Mouse (Mus musculus) heart, adult 2 months (tissue): ENCODE measurements around the gene Wfdc15b. TPM values are rescaled to one million over a fixed set of nuclear protein-coding genes. Genes with fewer than 3 reads are reported as not detected.
A peak's percentile ranks its signal among the peaks of the same experiment; 100 is the strongest.

ENCODE experiments used
- DNase-seq, 2 experiments: peaks; one replicate each; pipeline ENCODE4 v3.0.0; 2021
- H3K27ac ChIP-seq: fragments of 200-600 bp; 2 replicates; pipeline ENCODE4 v1.8.1; 2022
- H3K27me3 ChIP-seq: fragments of 200-500 bp; 2 replicates; pipeline ENCODE4 v1.6.1; 2012; ENCODE audit warnings: mild to moderate bottlenecking, low read length, inconsistent platforms, mixed read lengths; ENCODE audit not compliant: control insufficient read depth, insufficient read depth
- H3K36me3 ChIP-seq: fragments of 200-500 bp; 2 replicates; pipeline ENCODE4 v1.6.1; 2012; ENCODE audit warnings: low read length, inconsistent platforms; ENCODE audit not compliant: control insufficient read depth, insufficient read depth
- H3K4me1 ChIP-seq: fragments of 200-500 bp; 2 replicates; pipeline ENCODE4 v1.6.1; 2011; ENCODE audit warnings: low read length; ENCODE audit not compliant: control insufficient read depth, insufficient read depth
- H3K4me3 ChIP-seq: fragments of 200-600 bp; 2 replicates; pipeline ENCODE4 v1.8.1; 2022
- H3K79me2 ChIP-seq: fragments of 200-500 bp; replicated peaks from 2 replicates; pipeline ENCODE4 v1.6.1; 2012; ENCODE audit warnings: mild to moderate bottlenecking, inconsistent platforms, low read length, moderate library complexity, mixed read lengths; ENCODE audit not compliant: control insufficient read depth, insufficient read depth
- H3K9ac ChIP-seq: fragments of 200-500 bp; 2 replicates; pipeline ENCODE4 v1.6.1; 2012; ENCODE audit warnings: low read depth, mild to moderate bottlenecking, control low read depth, inconsistent platforms, low read length, mixed read lengths
- CTCF ChIP-seq: fragments of 200-600 bp; IDR thresholded peaks from 2 replicates; pipeline ENCODE4 v1.8.1; 2022; ENCODE audit warnings: antibody characterized with exemption, mild to moderate bottlenecking, moderate library complexity
- EP300 ChIP-seq: fragments of 200-500 bp; IDR thresholded peaks from 2 replicates; pipeline ENCODE4 v1.6.1; 2011; ENCODE audit warnings: low read depth, low read length, control low read depth; ENCODE audit not compliant: insufficient read depth
- POLR2A ChIP-seq: fragments of 200-500 bp; IDR thresholded peaks from 2 replicates; pipeline ENCODE4 v1.6.1; 2011; ENCODE audit warnings: mild to moderate bottlenecking, low read depth, low read length, control low read depth; ENCODE audit not compliant: insufficient read depth
- WGBS: fragments of 180-500 bp; shearing (Covaris S2); methylation state at CpG from one replicate; pipeline ENCODE4 v1.1.7; 2018; 5-methylcytosine and 5-hydroxymethylcytosine counted together
- intact Hi-C: fragments of 180-260 bp; cut with DNase I; formaldehyde crosslinking; loops from one replicate; pipeline ENCODE4 v1.15.1; 2025
- polyA plus RNA-seq: library from polyadenylated mRNA; depleted of rRNA; stranded (reverse); fragments of >200 nt; gene quantifications from 2 replicates; pipeline ENCODE4 v1.2.3, GENCODE M21; 2012
- total RNA-seq, 2 experiments: library from RNA; stranded (reverse); gene quantifications; 2 replicates each; pipeline ENCODE4 v1.2.3; 2021

Gene Wfdc15b
- total and polyA plus RNA-seq, 3 experiments: not detected

- intact Hi-C loops: no loop called here
- Histone ChIP-seq H3K4me3 (no peak overlapping the region), H3K79me2 (no peaks in the 10 kb centered on the region), H3K36me3 (no peaks in the 10 kb centered on the region), H3K9ac (no peak overlapping the region), H3K4me1 (no peaks in the 10 kb centered on the region), H3K27me3 (no peaks in the 10 kb centered on the region), H3K27ac (no peak overlapping the region)
- no peak for DNase-seq
- TF ChIP-seq POLR2A (no peak), EP300 (no peak), CTCF (no peak)
- whole genome bisulfite sequencing: 87% methylated on average over 5 of the region's 5 CpGs
These were observed 25.3 kb downstream of the Wfdc15b start for GRCm38 (mm10) chr2:164195971-164196699.

- intact Hi-C loops: no loop called here
- TF ChIP-seq POLR2A (no peak), CTCF (no peak), EP300 (no peak)
These were observed 26.4 kb downstream of the Wfdc15b start for GRCm38 (mm10) chr2:164194959-164195630.

GRCm38 (mm10) chr2:164192279-164192678 is 29.2 kb downstream of the Wfdc15b start:
- H3K36me3 ChIP-seq: no peaks in the 10 kb centered on the region
- H3K4me1 ChIP-seq: no peaks in the 10 kb centered on the region
- H3K4me3 ChIP-seq: no peak overlapping the region
- intact Hi-C loops: no loop called here
- no peak overlapping the region for H3K9ac ChIP-seq
- H3K79me2 ChIP-seq: no peaks in the 10 kb centered on the region
- no peak for TF ChIP-seq POLR2A
- no peak for DNase-seq
- H3K27ac ChIP-seq: no peak overlapping the region
- H3K27me3 ChIP-seq: no peaks in the 10 kb centered on the region

More at GRCm38 (mm10) chr2:164194959-164195630, 26.4 kb downstream of the Wfdc15b start:
- Histone ChIP-seq H3K79me2 (no peaks in the 10 kb centered on the region), H3K4me1 (no peaks in the 10 kb centered on the region), H3K36me3 (no peaks in the 10 kb centered on the region), H3K4me3 (no peak overlapping the region), H3K9ac (no peak overlapping the region), H3K27ac (no peak overlapping the region), H3K27me3 (no peaks in the 10 kb centered on the region)
- WGBS: 60% methylated on average over 5 of the region's 5 CpGs
- no peak for DNase-seq

GRCm38 (mm10) chr2:164190576-164190975 is 30.9 kb downstream of the Wfdc15b start, which contains the start of gene Wfdc12:
Gene Wfdc12 (minus strand): TSS chr2:164190608.
- Histone ChIP-seq H3K27ac (no peak within 1 kb of the TSS), H3K79me2 (no peaks in the 10 kb centered on the region), H3K4me3 (no peak within 1 kb of the TSS), H3K36me3 (no peaks in the 10 kb centered on the region), H3K9ac (no peak within 1 kb of the TSS), H3K4me1 (no peaks in the 10 kb centered on the region), H3K27me3 (no peaks in the 10 kb centered on the region)
- TF ChIP-seq POLR2A (no peak), EP300 (no peak), CTCF (no peak)
- DNase-seq: no peak
- intact Hi-C loops: no loop called here
- WGBS: 70% methylated on average over 6 of the region's 6 CpGs

GRCm38 (mm10) chr2:164188722-164189121 is 32.7 kb downstream of the Wfdc15b start:
- Histone ChIP-seq H3K27me3 (no peaks in the 10 kb centered on the region), H3K36me3 (no peaks in the 10 kb centered on the region), H3K4me1 (no peaks in the 10 kb centered on the region; the same call in 1 of the 2 replicates), H3K79me2 (no peaks in the 10 kb centered on the region), H3K4me3 (no peak overlapping the region), H3K9ac (no peak overlapping the region), H3K27ac (no peak overlapping the region)
- TF ChIP-seq EP300: no peak
- peak; percentile 61 for TF ChIP-seq CTCF
- intact Hi-C loops: no loop called here
- DNase-seq: no peak
- 25% methylated on average over 5 of the region's 5 CpGs for WGBS

GRCm38 (mm10) chr2:164184145-164184719 is 37.2 kb downstream of the Wfdc15b start:
- Histone ChIP-seq H3K4me3 (no peak overlapping the region), H3K9ac (no peak overlapping the region), H3K4me1 (no peaks in the 10 kb centered on the region; the same call in 1 of the 2 replicates), H3K27ac (no peak overlapping the region), H3K79me2 (no peaks in the 10 kb centered on the region), H3K27me3 (no peaks in the 10 kb centered on the region), H3K36me3 (no peaks in the 10 kb centered on the region)
- intact Hi-C loops: no loop called here
- no peak for TF ChIP-seq POLR2A
- no peak for TF ChIP-seq CTCF
- TF ChIP-seq EP300: no peak
- WGBS: 34% methylated on average over 9 of the region's 9 CpGs
- no peak for DNase-seq
